Mouse (Mus musculus): ENCODE results near the gene Hnrnpr. TPM values are rescaled to one million over a fixed set of nuclear protein-coding genes. Genes with fewer than 3 reads are reported as not detected.

Gene Hnrnpr
- total RNA-seq, 4 experiments from 2014 or later = 18.3 to 26.7 (median 21.0) TPM

DNA sequence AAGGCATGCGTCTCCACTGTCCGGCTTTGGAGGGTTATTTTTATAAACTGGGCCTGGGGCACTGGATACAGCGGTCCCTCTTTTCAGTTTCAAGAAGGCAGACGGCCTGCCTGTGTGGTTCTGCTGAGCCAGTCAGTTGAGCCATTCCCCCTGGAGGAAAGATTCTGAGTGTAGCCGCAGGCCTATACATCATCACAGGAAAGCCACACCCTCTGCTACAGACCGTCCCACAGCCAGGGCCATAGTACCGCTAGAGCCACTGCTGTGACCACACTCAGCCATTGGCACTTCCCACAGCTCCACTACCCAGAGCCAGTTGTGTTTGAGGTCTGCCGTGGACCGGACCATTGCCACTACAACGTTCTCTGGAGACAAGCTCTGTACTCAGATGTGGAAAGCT, 91.1 kb downstream of the Hnrnpr start:
- DNase-seq (ENCODE audit: low spot score in 2 of 2) = no peak

DNA sequence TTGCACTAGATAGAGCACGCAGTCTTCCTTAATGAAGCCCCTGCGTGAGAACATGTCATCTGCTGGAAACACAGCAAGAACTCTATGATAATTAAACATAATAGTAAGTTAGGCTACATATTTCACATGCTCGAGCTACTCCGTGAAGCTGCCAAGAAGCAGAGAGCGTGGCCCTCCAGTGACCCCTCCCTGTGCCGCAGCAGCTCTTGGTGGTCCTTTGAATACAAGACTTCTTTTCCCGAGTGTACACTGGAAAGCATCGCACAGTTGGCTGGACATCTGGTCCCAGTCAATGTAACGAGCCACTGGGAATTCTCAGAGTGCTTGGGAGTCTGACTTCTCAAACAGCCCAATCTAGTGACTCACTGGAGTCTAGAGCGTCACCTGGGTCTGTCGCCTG, 97.1 kb downstream of the Hnrnpr start:
- no peak for DNase-seq (ENCODE audit: low spot score in 2 of 2)

Other genes with a start within 250 kb of the Hnrnpr start
- gene Id3, start 167.4 kb upstream of the Hnrnpr start, total RNA-seq (2022) = 10 to 100 TPM in 1 of 4 experiments, 1 to 10 TPM in 3; 8.7 to 16.7 (median 9.6) TPM
- gene E2f2, start 138.5 kb upstream of the Hnrnpr start, total RNA-seq (2022) = 1 to 10 TPM in 3 of 4 experiments, under 1 TPM in 1; 0.85 to 1.7 (median 1.5) TPM
- gene Asap3, start 104.6 kb upstream of the Hnrnpr start, total RNA-seq (2022) = 1 to 10 TPM in 2 of 4 experiments, under 1 TPM in 2; 0.92 to 1.3 (median 1.1) TPM
- gene Tcea3, start 63.2 kb upstream of the Hnrnpr start, total RNA-seq (2022) = 100 to 1,000 TPM; 380 to 439 (median 413) TPM
- gene Zfp46, start 26.3 kb upstream of the Hnrnpr start, total RNA-seq (2022) = 10 to 100 TPM; 21.2 to 27.1 (median 24.9) TPM
- not detected for gene Htr1d, start 112.6 kb downstream of the Hnrnpr start, total RNA-seq (2022)
- gene 6030445D17Rik, start 151.3 kb downstream of the Hnrnpr start, total RNA-seq (2022) = under 1 TPM in 3 of 4 experiments, not detected in 1; 0.16 to 0.27 (median 0.27) TPM
- gene Luzp1, start 158.8 kb downstream of the Hnrnpr start, total RNA-seq (2022) = 10 to 100 TPM in 3 of 4 experiments, 1 to 10 TPM in 1; 8.6 to 15.2 (median 13.5) TPM